Mouse (Mus musculus) liver, postnatal 0 days (tissue): ENCODE data around the gene Abtb1. TPM values are rescaled to one million over a fixed set of nuclear protein-coding genes. Genes with fewer than 3 reads are reported as not detected.

Experiments
- ATAC-seq: fragments of 200-750 bp; cut with Nextera tagmentation; 2 replicates; pipeline ENCODE4 v1.8.0; 2017; ENCODE audit warnings: mild to moderate bottlenecking, moderate library complexity
- DNase-seq: peaks from one replicate; pipeline ENCODE4 v3.0.0-alpha.2; 2016
- H3K27ac ChIP-seq: fragments of 300-500 bp; sonication (generic); 2 replicates; pipeline ENCODE4 v1.5.1; 2014; ENCODE audit warnings: antibody characterized with exemption, moderate library complexity, mild to moderate bottlenecking, low read depth
- H3K27me3 ChIP-seq: fragments of 300-500 bp; sonication (generic); 2 replicates; pipeline ENCODE4 v1.6.1; 2014; ENCODE audit warnings: low read length, control low read depth, mixed read lengths; ENCODE audit not compliant: insufficient read depth
- H3K36me3 ChIP-seq: fragments of 300-500 bp; sonication (generic); replicated peaks from 2 replicates; pipeline ENCODE4 v1.6.1; 2014; ENCODE audit warnings: mild to moderate bottlenecking, control low read depth, low read length, moderate library complexity, mixed read lengths; ENCODE audit not compliant: insufficient read depth
- H3K4me1 ChIP-seq: fragments of 300-500 bp; sonication (generic); 2 replicates; pipeline ENCODE4 v1.6.1; 2014; ENCODE audit warnings: antibody characterized with exemption, mild to moderate bottlenecking, control low read depth; ENCODE audit not compliant: insufficient read depth
- H3K4me2 ChIP-seq: fragments of 300-500 bp; sonication (generic); 2 replicates; pipeline ENCODE4 v1.6.1; 2014; ENCODE audit warnings: low read depth, mild to moderate bottlenecking, low read length, moderate library complexity, mixed read lengths
- H3K4me3 ChIP-seq: fragments of 300-500 bp; sonication (generic); 2 replicates; pipeline ENCODE4 v1.5.1; 2014; ENCODE audit warnings: low read depth, low read length
- H3K9ac ChIP-seq: fragments of 300-500 bp; sonication (generic); replicated peaks from 2 replicates; pipeline ENCODE4 v1.6.1; 2014; ENCODE audit warnings: mild to moderate bottlenecking, moderate library complexity
- H3K9me3 ChIP-seq: fragments of 300-500 bp; sonication (generic); 2 replicates; pipeline ENCODE4 v1.6.1; 2016; ENCODE audit warnings: mild to moderate bottlenecking, control low read depth, low read length, mixed read lengths
- CTCF ChIP-seq: sonication (generic); IDR thresholded peaks from 2 replicates; pipeline ENCODE4 v1.5.1; 2016; ENCODE audit warnings: antibody characterized with exemption, low read depth
- EP300 ChIP-seq: IDR thresholded peaks from 2 replicates; pipeline ENCODE4 v1.6.1; 2016; ENCODE audit warnings: antibody characterized with exemption, low read depth, mild to moderate bottlenecking
- WGBS: fragments of 180-500 bp; shearing (Covaris S2); extraction: QIAGEN DNeasy Blood & Tissue Kit; methylation state at CpG from one replicate; pipeline ENCODE4 v1.1.7; 2014; ENCODE audit not compliant: insufficient replicate concordance; 5-methylcytosine and 5-hydroxymethylcytosine counted together
- polyA plus RNA-seq: library from polyadenylated mRNA; unstranded; fragments of >200 nt; fragmentation: Nextera tagmentation; extraction: Ambion mirVana; gene quantifications from 2 replicates; pipeline ENCODE4 v1.2.1, GENCODE M21; 2015

Abtb1 gene
- 36.2 and 39.1 TPM in 2 replicates for polyA plus RNA-seq

GRCm38 (mm10) chr6:88841781-88842689 is at the start of gene Abtb1:
Gene Abtb1 (minus strand): TSS chr6:88841984.
- Histone ChIP-seq H3K4me3 (peak within 1 kb of the TSS; percentile 71), H3K36me3 (peaks cover 27% of the 10 kb centered on the region), H3K4me2 (peak within 1 kb of the TSS; percentile 99), H3K9ac (peak within 1 kb of the TSS; percentile 85), H3K27ac (peak within 1 kb of the TSS; percentile 92), H3K4me1 (peaks cover 23% of the 10 kb centered on the region), H3K9me3 (no peaks in the 10 kb centered on the region), H3K27me3 (no peaks in the 10 kb centered on the region)
- under 1% methylated on average over 55 of the region's 72 CpGs for WGBS
- DNase-seq, result peak; percentile 99
- no peak for TF ChIP-seq EP300
- peak; percentile 82 for TF ChIP-seq CTCF
- ATAC-seq, result peak; percentile 91

GRCm38 (mm10) chr6:88890832-88891231 is 49.0 kb upstream of the Abtb1 start:
- H3K27me3 ChIP-seq, result no peaks in the 10 kb centered on the region
- no peak overlapping the region for H3K4me2 ChIP-seq
- no peak overlapping the region for H3K4me3 ChIP-seq
- no peaks in the 10 kb centered on the region for H3K9me3 ChIP-seq
- WGBS, result 86% methylated on average over 7 of the region's 7 CpGs
- H3K36me3 ChIP-seq, result peaks cover 92% of the 10 kb centered on the region
- 0 out of 2 replicates have a peak, but pooled peaks cover 5% of the 10 kb centered on the region for H3K4me1 ChIP-seq
- no peak overlapping the region for H3K27ac ChIP-seq
- DNase-seq (no peak), ATAC-seq (no peak)
- TF ChIP-seq EP300, result no peak
- no peak for TF ChIP-seq CTCF
- no peak overlapping the region for H3K9ac ChIP-seq

DNA sequence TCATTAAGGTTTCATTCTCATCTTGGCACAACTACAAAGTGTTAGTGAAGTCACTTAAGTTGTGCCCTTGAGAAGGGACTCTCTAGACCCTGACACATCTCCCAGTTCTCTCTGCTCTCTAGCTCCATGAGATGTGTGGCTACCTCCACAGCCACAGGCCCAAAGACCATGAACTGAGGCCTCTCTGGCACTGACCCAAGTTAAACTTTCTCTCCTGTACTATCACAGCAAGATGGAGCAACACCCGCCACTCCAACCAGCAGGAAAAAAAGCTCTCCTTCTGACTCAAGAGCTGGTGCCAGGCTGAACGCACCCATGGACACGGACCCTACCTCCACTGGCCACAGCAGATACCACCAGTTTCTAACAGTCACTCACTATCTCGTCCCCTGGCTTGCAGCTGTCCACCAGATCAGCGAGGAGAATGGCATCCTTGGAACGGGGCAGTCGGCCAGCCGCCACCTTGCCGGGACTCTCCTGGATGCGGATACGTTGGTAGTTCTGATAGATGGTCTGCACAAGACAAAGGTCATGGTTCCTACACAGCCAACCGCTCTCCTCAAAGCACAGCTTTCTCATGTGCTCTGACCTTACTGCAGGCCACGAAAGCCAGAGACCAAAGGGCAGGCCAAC is 47.7 kb upstream of the Abtb1 start:
- Histone ChIP-seq H3K36me3 (peaks cover 93% of the 10 kb centered on the region), H3K4me3 (no peak overlapping the region), H3K9me3 (no peaks in the 10 kb centered on the region), H3K4me2 (no peak overlapping the region), H3K4me1 (0 out of 2 replicates have a peak, but pooled peaks cover 5% of the 10 kb centered on the region), H3K27me3 (no peaks in the 10 kb centered on the region), H3K27ac (peak overlapping the region; percentile 70), H3K9ac (no peak overlapping the region)
- DNase-seq (peak; percentile 54), ATAC-seq (peak; percentile 82)
- WGBS, result 68% methylated on average over 13 of the region's 13 CpGs
- TF ChIP-seq CTCF (no peak), EP300 (no peak)

- Histone ChIP-seq H3K4me1 (0 out of 2 replicates have a peak, but pooled peaks cover 5% of the 10 kb centered on the region), H3K36me3 (peaks cover 78% of the 10 kb centered on the region), H3K9ac (no peak overlapping the region), H3K27me3 (no peaks in the 10 kb centered on the region), H3K4me3 (no peak overlapping the region), H3K4me2 (no peak overlapping the region), H3K9me3 (no peaks in the 10 kb centered on the region), H3K27ac (no peak overlapping the region)
- 89% methylated on average over 2 of the region's 2 CpGs for WGBS
- DNase-seq (no peak), ATAC-seq (no peak)
- no peak for TF ChIP-seq EP300
Measured at GRCm38 (mm10) chr6:88886417-88886967, 44.7 kb upstream of the Abtb1 start.

- 88% methylated on average over 12 of the region's 12 CpGs for WGBS
- TF ChIP-seq EP300 (no peak), CTCF (no peak)
- Histone ChIP-seq H3K9me3 (no peaks in the 10 kb centered on the region), H3K27ac (no peak overlapping the region), H3K4me1 (0 out of 2 replicates have a peak, but pooled peaks cover 5% of the 10 kb centered on the region), H3K9ac (no peak overlapping the region), H3K4me3 (no peak overlapping the region), H3K36me3 (peaks cover 71% of the 10 kb centered on the region), H3K4me2 (no peak overlapping the region), H3K27me3 (no peaks in the 10 kb centered on the region)
- DNase-seq (no peak), ATAC-seq (no peak)
Measured at GRCm38 (mm10) chr6:88885644-88886416, 44.0 kb upstream of the Abtb1 start.
